Mouse (Mus musculus): ENCODE measurements at regions not wholly inside any gene's neighbourhood (a gene's known extent, or its start where the extent isn't known, plus 50 kb on each side); places are given as distances from the start of the nearest gene placed in this dataset.
"Not testable (repeated sequence)": the region's sequence is repeated elsewhere in the genome, so short reads cannot be mapped to it uniquely, and the experiment has no call there.

GRCm38 (mm10) chr11:31564742-31565510, 106.8 kb downstream of the Bod1 start:
- Histone ChIP-seq H3K36me3 (ENCODE audit: control insufficient read depth, insufficient read depth) (no peaks in the 10 kb centered on the region), H3K4me2 (ENCODE audit: low read length) (no peak overlapping the region), H3K4me3 (replicated peaks; ENCODE audit: low read length) (no peak overlapping the region), H3K9ac (replicated peaks; ENCODE audit: low read depth, low read length) (no peak overlapping the region), H3K27me3 (replicated peaks; ENCODE audit: control insufficient read depth, insufficient read depth, low read length) (no peaks in the 10 kb centered on the region), H3K4me1 (replicated peaks; ENCODE audit: control insufficient read depth, insufficient read depth, low read length) (no peaks in the 10 kb centered on the region), H3K27ac (ENCODE audit: low read length) (no peak overlapping the region), H3K9me3 (ENCODE audit: control insufficient read depth, low read length) (no peaks in the 10 kb centered on the region)
- no peak for ATAC-seq
- 83% methylated on average over 13 of the region's 13 CpGs for WGBS

DNA sequence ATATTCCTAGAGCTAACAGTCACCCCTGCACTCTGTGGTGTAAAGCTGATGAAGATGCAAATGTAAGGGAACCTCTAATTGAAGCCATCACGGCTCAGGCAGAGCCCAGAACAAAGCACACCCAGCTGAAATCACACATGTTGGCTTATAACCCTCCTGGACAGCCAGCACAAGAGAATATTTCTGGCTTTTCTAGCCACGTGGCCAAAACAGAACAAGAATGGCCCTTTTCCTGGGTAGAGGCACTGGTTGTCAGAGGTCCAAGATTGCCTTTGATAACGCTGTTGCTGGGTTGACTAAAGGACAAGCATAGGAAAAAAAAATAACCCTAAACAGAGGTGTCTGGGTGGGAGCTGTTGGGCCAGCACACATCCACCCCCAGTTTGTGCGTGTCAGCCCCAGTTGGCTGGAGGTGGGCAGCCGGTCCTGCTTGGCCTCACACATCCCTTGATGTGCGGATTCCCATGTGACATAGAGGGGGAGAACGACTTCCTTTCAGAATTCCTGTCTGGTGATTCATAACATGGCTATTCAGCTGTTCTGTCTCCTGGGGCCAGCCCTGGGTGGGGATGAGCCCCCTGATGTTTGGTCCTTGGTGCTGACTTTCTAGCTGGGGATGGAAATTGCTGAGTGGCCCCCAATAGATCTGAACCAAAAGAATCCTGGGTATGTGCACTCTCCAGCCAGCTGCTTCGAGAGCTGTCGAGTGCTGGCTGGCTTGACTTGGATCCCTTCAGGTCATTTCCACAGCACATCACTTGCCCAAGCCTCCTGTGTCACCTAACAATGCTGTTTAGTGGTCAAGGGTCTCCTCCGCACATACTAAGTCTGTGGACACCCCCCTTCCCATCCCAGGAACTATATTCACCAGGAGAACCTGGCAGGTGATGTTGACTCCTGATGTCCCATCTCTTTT, 107.6 kb downstream of the Bod1 start:
- Histone ChIP-seq H3K27ac (ENCODE audit: low read length) (no peak overlapping the region), H3K4me2 (ENCODE audit: low read length) (no peak overlapping the region), H3K9ac (replicated peaks; ENCODE audit: low read depth, low read length) (no peak overlapping the region), H3K9me3 (ENCODE audit: control insufficient read depth, low read length) (no peaks in the 10 kb centered on the region), H3K27me3 (replicated peaks; ENCODE audit: control insufficient read depth, insufficient read depth, low read length) (no peaks in the 10 kb centered on the region), H3K4me1 (replicated peaks; ENCODE audit: control insufficient read depth, insufficient read depth, low read length) (no peaks in the 10 kb centered on the region), H3K36me3 (ENCODE audit: control insufficient read depth, insufficient read depth) (no peaks in the 10 kb centered on the region), H3K4me3 (replicated peaks; ENCODE audit: low read length) (no peak overlapping the region)
- 75% methylated on average over 10 of the region's 10 CpGs for WGBS
- no peak for ATAC-seq

- 88% methylated on average over 3 of the region's 3 CpGs for WGBS
- Histone ChIP-seq H3K27me3 (replicated peaks; ENCODE audit: control insufficient read depth, insufficient read depth, low read length) (no peaks in the 10 kb centered on the region), H3K9me3 (ENCODE audit: control insufficient read depth, low read length) (no peaks in the 10 kb centered on the region), H3K4me2 (ENCODE audit: low read length) (no peak overlapping the region), H3K4me3 (replicated peaks; ENCODE audit: low read length) (no peak overlapping the region), H3K4me1 (replicated peaks; ENCODE audit: control insufficient read depth, insufficient read depth, low read length) (no peaks in the 10 kb centered on the region), H3K27ac (ENCODE audit: low read length) (no peak overlapping the region), H3K9ac (replicated peaks; ENCODE audit: low read depth, low read length) (no peak overlapping the region), H3K36me3 (ENCODE audit: control insufficient read depth, insufficient read depth) (no peaks in the 10 kb centered on the region)
- no peak for ATAC-seq
Observed at GRCm38 (mm10) chr11:31562954-31563353, 108.7 kb downstream of the Bod1 start.

DNA sequence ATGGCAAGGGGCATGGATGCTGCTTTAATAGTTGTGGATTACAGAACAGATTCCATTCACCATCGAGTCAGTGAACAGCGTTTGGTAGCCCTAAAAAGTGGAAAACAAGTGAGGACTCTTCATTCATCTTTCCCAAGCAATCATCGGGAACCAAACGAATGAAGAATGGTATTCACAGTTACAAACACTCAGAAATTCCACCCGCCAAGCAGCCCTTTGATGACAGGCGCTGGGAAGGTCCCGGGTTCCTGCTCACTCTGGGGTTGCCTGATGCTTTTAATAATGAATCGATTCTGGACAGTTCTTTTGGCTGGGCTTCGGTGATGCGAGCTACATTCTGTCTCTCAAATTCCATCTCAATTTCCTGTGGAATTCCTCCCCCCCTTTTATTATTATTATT, 110.9 kb downstream of the Bod1 start:
- Histone ChIP-seq H3K9me3 (ENCODE audit: control insufficient read depth, low read length) (no peaks in the 10 kb centered on the region), H3K9ac (replicated peaks; ENCODE audit: low read depth, low read length) (no peak overlapping the region), H3K27me3 (replicated peaks; ENCODE audit: control insufficient read depth, insufficient read depth, low read length) (no peaks in the 10 kb centered on the region), H3K4me1 (replicated peaks; ENCODE audit: control insufficient read depth, insufficient read depth, low read length) (no peaks in the 10 kb centered on the region), H3K36me3 (ENCODE audit: control insufficient read depth, insufficient read depth) (no peaks in the 10 kb centered on the region), H3K4me3 (replicated peaks; ENCODE audit: low read length) (no peak overlapping the region), H3K27ac (ENCODE audit: low read length) (no peak overlapping the region), H3K4me2 (ENCODE audit: low read length) (no peak overlapping the region)
- ATAC-seq, result no peak
- 77% methylated on average over 10 of the region's 10 CpGs for WGBS

- 80% methylated on average over 4 of the region's 4 CpGs for WGBS
- H3K9me3 ChIP-seq (ENCODE audit: control insufficient read depth, low read length), result no peaks in the 10 kb centered on the region
- H3K4me2 ChIP-seq (ENCODE audit: low read length), result no peak overlapping the region
- no peak overlapping the region for H3K9ac ChIP-seq (replicated peaks; ENCODE audit: low read depth, low read length)
- no peaks in the 10 kb centered on the region for H3K36me3 ChIP-seq (ENCODE audit: control insufficient read depth, insufficient read depth)
- H3K27ac ChIP-seq (ENCODE audit: low read length), result no peak overlapping the region
- no peaks in the 10 kb centered on the region for H3K27me3 ChIP-seq (replicated peaks; ENCODE audit: control insufficient read depth, insufficient read depth, low read length)
- no peaks in the 10 kb centered on the region for H3K4me1 ChIP-seq (replicated peaks; ENCODE audit: control insufficient read depth, insufficient read depth, low read length)
- ATAC-seq, result no peak
- H3K4me3 ChIP-seq (replicated peaks; ENCODE audit: low read length), result no peak overlapping the region
Observed at GRCm38 (mm10) chr11:31555042-31555441, 116.6 kb downstream of the Bod1 start.

GRCm38 (mm10) chr11:31551614-31552271, 119.9 kb downstream of the Bod1 start:
- Histone ChIP-seq H3K9me3 (ENCODE audit: control insufficient read depth, low read length) (peaks cover 2% of the 10 kb centered on the region; the same call in 1 of the 2 replicates), H3K4me1 (replicated peaks; ENCODE audit: control insufficient read depth, insufficient read depth, low read length) (no peaks in the 10 kb centered on the region), H3K4me3 (replicated peaks; ENCODE audit: low read length) (no peak overlapping the region), H3K9ac (replicated peaks; ENCODE audit: low read depth, low read length) (no peak overlapping the region), H3K36me3 (ENCODE audit: control insufficient read depth, insufficient read depth) (no peaks in the 10 kb centered on the region), H3K4me2 (ENCODE audit: low read length) (no peak overlapping the region), H3K27me3 (replicated peaks; ENCODE audit: control insufficient read depth, insufficient read depth, low read length) (no peaks in the 10 kb centered on the region), H3K27ac (ENCODE audit: low read length) (no peak overlapping the region)
- 54% methylated on average over 10 of the region's 10 CpGs for WGBS
- ATAC-seq, result 0 out of 2 replicates have a peak, but pooled peaks have one; percentile 4

- Histone ChIP-seq H3K27me3 (replicated peaks; ENCODE audit: control insufficient read depth, insufficient read depth, low read length) (no peaks in the 10 kb centered on the region), H3K36me3 (ENCODE audit: control insufficient read depth, insufficient read depth) (no peaks in the 10 kb centered on the region), H3K27ac (ENCODE audit: low read length) (no peak overlapping the region), H3K4me3 (replicated peaks; ENCODE audit: low read length) (no peak overlapping the region), H3K4me2 (ENCODE audit: low read length) (no peak overlapping the region), H3K9me3 (ENCODE audit: control insufficient read depth, low read length) (peaks cover 2% of the 10 kb centered on the region; the same call in 1 of the 2 replicates), H3K4me1 (replicated peaks; ENCODE audit: control insufficient read depth, insufficient read depth, low read length) (no peaks in the 10 kb centered on the region), H3K9ac (replicated peaks; ENCODE audit: low read depth, low read length) (no peak overlapping the region)
- ATAC-seq, result peak; percentile 40; the same call in 1 of the 2 replicates
- 51% methylated on average over 6 of the region's 6 CpGs for WGBS
Observed at GRCm38 (mm10) chr11:31550747-31551613, 120.7 kb downstream of the Bod1 start.

DNA sequence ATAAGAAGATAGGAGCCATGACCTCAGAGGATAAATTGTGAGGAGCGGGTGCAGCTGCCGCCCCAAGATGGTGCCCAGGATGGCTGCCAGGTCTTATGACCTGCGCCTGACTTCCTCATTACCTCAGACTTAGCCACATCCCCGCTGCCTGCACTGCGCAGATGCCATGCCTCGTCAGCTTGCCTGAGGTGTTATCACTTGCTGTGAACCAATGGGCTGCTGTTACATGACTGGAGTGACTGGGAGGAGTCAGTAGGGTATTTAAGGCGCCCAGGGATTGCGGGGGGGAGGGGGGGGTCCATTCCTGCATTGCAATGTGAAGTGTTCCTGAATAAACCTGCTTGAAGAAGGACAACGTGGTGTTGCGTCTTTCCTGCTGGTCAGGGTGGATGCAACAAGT, 126.2 kb downstream of the Bod1 start:
- not testable (repeated sequence) for H3K27me3 ChIP-seq (replicated peaks; ENCODE audit: control insufficient read depth, insufficient read depth, low read length); H3K36me3 ChIP-seq (ENCODE audit: control insufficient read depth, insufficient read depth); H3K27ac ChIP-seq (ENCODE audit: low read length); H3K4me2 ChIP-seq (ENCODE audit: low read length); H3K4me3 ChIP-seq (replicated peaks; ENCODE audit: low read length); H3K9me3 ChIP-seq (ENCODE audit: control insufficient read depth, low read length); ATAC-seq; H3K4me1 ChIP-seq (replicated peaks; ENCODE audit: control insufficient read depth, insufficient read depth, low read length); H3K9ac ChIP-seq (replicated peaks; ENCODE audit: low read depth, low read length)
- WGBS, result 88% methylated on average over 10 of the region's 10 CpGs
